Mouse (Mus musculus): ENCODE data around the gene Mfap5.
"Not testable (repeated sequence)": the region's sequence is repeated elsewhere in the genome, so short reads cannot be mapped to it uniquely, and the experiment has no call there.

Mfap5 gene

DNA sequence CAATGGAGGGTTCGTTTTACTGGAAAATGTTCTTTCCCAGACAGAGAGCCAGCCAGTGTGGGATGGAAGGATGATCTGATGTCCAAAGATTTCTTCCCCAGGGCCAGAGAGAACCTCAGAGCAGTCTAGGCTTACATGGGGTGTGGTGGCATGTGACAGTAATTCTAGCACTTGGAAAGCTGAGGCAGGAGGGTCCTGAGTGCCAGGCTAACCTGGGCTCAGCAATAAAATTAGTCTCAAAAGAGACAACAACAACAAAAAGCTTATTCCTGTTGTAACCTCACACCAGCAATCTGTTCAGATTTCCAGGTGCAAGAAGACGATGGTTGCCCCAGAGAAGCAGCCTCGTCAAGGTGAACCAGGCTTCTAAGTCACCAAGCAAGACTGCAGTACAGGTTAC, at the start of gene Mfap5:
Mfap5 (plus strand) TSS at position 301 of the 400 bp plus-strand sequence.
- DNase-seq: no peak

DNA sequence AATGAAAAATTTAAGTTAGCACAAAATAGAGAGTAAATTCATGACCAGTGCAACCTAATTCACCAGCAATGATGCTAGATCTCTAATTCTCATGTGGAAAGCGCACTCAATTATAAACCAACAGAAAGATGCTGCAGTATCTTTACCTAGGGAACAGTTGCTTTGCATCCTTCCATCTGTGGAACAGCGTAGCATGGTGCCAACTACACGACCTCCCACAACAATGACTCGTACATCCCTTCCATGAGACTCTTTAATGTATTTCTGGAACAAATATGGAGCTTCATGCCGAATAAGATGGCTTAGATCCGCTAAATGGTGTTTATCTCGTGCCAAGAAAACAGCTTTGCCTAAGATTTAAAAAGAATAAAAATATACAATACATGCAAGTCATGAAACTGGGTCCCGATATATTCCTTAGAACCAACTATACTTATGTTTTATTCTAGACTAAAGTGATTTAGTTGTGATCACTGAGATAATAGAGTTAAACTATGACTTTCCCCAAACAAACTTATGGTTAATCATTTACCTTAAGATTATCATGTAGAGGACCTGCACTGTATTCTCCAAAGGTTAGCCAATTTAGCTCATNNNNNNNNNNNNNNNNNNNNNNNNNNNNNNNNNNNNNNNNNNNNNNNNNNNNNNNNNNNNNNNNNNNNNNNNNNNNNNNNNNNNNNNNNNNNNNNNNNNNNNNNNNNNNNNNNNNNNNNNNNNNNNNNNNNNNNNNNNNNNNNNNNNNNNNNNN, 46.5 kb upstream of the Mfap5 start:
- DNase-seq: no peak

DNA sequence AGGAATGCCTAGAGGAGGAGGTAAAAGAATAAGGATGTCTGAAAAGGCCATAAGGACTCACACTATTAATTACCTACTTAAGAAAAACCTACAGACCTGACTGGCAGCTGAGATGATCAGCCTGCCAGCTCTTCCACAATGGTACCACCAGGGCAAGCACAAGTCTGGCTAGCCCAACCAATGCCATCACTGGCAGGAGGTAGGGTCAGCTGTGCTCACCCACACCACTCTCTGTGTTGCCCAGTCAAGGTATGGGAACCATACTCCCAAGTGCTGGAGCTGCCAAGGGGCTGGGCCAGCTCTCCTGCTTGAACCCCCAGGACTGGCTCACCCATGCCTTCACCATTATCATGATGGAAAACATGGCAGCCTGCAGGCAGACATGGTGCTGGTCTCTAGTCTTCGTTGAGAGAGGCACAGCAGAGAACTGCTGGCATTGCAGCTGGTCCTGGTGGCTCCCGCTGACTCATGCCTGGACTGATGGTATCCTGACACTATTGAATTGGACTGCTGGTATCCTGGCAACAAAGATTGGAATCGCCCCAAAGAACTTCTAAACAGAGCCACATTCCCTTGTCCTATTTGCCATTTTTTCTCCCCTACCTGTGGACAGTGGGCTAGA, 39.4 kb upstream of the Mfap5 start:
- DNase-seq: no peak

DNA sequence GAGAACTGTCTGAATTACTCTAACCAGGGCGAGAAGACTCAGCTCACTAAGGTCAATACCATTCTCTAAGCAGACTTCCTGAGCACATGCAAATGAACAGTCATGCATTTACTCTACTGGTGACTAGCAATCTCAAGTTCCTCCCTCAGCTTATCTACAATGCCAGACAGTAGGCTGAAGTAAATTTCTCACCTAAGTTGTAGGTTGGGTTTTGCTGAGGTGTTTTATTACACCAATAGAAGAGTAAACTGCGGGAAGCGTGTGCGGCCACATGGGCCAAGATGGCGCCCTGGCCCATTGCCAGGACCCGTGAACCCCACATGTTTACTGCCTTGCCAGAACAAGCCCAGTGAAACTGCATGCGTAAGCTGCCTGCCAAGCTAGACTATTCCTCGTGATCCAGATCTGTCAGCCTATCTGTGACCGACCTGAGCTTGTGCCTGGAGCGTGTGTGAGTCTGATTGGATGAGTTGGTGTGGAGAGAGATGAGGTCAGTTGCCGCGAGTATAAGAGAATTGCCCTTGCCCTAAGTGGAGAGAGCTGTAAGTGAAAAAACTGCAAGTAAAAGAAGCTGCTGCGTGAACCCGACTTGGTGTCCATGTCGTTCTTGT, 36.5 kb upstream of the Mfap5 start:
- DNase-seq: no peak

DNA sequence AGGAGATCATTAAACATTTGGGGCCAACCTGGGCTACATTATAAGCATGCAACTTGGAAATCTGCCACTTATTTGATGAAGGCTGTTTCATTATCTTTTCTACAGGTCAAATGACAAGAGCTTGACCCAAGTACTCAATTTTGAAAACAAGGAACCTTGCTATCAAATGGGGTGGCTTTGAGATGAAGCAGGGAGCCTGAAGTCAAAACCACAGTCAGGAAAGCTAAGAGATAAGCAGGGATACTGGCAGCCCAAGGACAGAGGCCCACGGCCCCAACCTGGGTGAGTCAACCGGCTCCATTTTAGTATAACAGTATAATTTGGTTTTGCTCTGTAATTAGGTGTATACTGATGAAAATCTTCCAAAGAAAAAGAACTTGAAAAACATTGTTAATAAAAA, 35.4 kb upstream of the Mfap5 start:
- DNase-seq: no peak

DNA sequence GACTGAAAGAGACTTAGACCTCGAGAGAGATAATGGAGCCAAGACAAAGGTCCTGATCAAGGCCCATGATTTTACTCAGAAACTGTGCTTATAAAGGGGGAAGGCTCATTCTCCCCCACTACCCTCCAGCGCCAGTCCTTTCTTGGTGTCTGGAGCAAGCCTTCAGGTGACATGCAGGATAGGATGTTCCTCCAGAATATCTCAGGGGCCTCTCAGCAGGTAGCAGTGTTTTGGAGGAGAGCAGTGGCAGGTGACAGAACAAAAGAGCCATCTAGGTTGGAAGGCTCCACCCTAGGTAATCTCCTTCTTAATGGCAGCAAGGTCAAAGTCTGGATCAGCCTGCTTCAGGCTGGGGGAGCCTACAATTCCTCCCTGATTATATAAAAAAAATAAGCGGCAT, 34.2 kb upstream of the Mfap5 start:
- DNase-seq: not testable (repeated sequence)

DNA sequence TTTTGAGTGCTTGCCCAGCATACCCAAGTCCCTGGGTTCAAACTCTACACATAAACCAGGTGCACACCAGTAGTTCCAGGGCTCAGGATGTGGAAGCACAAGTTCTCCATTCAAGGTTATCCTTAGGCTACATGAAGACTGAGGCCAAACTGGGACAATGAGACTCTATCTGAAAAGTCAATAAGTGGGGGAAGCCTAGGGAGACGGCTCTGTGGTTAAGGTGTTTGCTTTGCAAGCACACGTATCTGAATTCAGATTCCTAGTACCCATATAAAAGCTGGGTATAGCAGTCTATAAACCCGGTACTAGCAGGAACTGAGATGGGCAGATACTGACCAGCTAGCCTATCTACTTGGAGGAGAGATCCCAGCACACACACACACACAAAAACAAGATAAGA, 27.6 kb upstream of the Mfap5 start:
- no peak for DNase-seq

DNA sequence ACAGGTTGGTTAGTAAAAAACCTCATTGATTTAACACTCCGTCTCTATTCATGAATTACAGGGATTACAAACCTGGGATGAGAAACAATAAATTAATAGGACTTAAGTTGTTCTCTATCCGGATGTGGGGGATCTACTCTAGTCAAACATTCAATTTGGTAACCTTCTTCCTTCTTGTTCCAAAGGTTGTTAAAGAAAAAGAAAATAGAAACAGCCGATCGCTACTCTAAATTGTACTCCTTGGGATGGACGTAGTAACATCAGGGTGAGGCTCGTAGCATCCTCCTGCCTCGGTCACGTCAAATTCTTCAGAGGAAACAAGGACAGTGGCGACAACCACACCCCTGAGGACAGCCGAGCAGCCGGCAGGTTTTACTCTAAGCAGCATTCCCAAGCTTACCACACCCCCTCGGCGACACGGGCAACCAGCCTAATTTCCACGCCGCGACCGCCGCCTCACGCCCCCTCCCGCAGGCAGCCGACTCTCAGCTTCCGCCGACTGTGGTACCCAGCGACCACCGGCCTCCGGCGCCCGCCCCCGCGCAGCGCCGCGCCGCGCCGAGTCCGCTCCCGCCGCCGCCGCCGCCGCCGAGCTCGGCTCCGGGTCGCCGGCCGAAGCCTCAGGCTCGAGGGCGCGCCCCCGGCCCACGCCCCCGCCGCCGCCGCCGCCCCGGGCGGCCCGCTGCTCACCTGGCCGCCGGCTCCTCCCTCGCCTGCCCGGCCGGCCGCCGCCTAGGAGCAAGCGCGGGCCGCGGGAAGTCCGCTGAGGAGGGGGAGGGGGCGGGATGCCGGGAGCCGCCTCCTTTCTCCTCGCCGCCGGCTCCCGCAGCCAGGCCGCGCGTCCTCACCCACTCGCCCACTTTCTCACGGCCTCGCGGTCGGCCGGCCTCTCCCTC, 20.0 kb upstream of the Mfap5 start:
- DNase-seq: no peak

DNA sequence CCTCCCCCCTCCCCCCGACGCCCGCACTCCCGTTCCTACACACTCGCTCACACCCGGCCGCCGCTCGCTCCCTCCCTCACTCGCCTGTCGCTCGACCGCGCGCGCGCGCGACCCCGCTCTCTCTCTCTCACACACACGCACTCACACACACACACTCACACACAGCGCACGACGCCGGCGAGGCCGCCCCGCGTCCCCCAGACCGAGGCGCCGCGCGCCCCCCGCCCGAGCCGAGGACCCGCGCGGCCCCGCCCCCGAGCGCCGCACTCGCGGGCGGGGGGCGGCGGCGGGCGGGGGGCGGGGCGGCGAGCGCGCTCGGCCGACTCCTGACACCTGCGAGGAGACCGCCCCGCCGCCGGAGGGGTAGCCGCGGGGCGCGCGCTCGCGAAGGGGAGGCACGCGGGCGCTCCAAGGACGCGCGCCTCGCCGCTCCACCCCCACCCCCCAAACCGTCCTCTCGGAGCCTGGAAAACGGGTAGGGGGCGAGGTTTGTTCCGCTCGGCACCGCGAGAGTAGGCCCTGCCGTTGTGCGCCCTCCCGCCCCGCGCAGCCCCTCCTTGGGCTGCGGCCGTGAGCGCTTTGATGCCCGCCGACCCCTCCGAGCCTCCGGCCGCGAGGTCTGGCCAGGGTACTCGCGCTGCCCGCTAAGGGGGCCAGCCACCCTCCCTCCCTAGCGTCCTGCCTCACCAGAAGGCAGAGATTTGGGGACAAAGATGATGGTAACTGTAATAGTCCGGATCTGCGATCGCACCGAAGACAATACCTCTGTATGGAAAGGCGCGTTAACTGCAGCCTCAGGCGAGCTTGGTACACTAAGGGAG, 19.1 kb upstream of the Mfap5 start:
- no peak for DNase-seq

DNA sequence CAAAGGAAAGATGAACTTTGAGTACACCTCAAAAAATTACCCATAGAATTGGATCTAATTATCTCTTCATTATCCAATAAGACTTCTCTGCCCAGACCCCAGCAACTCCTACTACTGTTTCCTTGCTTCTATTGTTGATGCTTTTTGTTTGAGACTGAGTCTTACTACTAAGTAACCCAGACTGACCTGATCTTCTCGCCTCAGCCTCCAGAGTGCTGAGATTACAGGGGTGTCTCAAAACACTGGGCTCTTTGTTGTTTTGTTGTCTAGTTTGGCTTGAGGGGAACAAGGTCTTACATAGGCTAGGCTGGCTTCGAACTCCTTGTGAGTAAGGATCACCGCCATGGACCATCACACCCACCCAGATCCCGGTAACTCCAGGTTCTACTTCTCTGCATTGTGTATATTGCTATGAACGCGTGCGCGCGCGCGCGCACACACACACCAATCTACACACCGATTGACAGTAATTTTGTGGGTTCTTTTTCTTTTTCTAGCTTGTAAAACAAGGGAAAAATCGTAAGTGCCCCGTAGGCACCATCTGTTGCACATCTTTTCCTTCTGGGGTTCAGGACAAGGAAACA, 14.6 kb upstream of the Mfap5 start:
- DNase-seq: no peak

DNA sequence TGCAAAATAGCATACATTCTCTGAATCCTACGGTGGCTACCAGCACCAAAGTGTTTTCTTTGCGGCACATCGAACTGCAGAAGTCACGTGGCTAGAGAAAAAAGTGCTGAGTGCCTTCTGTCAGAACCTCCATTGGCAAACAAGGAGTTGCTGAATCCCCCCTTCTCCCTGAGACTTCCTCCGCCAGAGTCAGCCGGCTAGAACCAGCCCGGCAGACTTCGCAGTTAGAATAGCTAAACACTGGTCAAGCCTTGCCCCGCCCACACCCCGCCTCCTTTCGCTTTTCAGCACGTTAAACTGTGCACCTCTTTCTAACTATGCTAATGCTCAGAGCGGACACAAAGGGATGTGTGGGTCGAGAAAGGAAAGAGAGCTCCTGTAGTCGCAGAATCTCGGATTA, 14.1 kb upstream of the Mfap5 start:
- DNase-seq: peak; percentile 81

DNA sequence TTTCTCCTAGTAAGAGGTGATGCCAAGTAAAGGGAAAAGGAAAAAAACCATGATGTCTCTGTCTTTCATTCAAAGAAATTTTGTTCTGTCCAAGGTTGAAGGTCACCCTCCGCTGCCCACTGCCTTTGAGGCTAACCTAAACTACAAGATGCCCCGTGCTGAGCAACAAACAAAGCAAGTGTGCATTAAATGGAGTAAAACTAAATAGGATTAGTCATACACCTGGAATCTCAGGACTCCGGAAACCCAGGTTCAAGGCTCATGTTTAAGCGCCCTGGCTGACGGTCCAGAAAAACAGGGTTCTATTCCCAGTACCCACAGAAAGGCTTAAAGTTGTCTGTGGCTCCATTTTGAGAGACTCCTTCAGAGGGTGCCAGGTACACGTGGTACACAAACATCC, 13.2 kb upstream of the Mfap5 start:
- DNase-seq: no peak

DNA sequence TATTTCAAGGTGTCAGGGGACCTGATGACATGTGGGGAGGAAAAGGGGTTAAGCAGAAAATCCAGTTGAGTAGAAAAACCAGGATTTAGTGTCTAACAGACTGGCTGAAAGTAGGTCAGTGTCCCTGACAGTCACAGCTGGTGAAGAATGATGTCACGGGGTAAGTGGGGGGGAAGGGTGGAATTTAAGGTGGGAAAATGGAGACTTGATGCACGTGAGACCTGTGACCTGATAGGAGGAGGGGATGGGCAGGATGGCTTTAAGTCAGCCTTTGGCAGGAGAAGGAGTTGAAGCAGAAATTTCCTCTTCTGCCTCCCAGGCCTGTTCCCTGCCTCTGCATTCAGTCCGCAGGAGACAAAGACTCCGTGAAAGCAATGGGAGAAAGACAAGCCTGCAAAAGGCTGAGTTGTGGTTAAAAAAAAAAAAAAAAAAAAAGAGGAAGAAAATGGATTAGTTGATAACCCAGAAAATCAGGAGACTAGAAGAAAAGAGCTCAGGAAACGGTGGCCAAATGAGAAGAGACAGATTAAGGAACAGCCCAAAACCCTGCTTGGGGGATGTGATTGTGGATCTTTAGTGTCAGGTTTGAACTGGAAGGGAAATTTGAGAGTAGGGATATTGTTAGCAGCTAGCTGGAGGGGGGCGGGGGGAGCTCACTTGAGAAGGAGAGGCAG, 11.7 kb upstream of the Mfap5 start:
- DNase-seq: no peak

DNA sequence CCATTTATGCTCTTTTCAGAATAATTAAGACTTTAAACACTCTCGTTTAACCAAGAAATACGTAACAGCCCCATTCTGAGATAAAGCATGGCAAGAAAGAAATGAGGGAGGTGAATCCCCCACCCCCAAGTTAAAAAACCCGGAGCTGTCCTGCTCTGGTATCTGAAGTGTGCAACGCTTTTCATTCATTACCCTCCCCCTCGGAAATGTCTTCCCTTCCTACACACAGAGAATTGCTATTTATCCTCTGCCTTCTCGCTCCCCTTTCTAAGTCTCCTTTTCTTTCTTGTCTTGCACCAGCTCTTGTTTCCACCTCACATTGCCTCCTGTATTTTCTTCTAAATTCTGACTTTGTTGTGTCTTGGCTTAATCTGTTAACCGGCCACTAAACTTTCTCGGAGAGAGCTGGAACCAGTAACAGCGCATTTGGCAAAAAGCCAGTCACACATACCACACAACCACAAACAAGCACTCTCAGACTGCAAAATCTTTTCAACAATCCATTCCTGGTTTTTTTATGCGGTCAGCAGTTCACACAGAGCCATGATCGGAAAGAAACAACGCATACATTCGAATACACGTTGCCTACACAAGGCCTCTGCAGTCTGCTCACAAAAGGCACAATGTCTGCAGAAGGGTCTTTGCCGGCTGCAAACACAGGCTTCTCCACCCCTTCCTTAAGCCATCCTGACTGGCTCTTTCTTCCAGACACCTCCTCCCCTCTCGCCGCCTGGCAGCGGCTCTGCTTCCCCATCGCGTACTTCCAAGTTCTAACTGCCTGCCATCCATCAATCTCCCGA, 10.4 kb upstream of the Mfap5 start:
- DNase-seq: peak; percentile 19

DNA sequence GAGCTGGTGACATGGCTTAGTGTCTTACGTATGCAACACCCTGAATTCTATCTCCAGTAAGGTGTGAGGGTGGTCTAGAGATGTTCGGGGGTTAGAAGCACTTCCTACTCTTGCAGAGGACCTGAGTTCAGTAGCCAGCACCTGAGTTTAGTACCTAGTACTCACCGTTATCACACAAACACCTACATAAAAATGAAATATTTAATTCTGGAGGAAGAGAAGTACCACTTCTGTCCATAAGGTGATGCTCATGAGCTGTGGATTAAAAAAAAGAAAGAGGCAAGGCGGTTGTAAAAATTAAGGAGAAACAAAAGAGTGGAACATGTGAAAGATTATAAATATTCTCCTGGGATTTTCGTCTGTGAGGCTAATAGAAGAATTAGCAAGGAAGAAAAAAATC, 9.1 kb upstream of the Mfap5 start:
- no peak for DNase-seq

DNA sequence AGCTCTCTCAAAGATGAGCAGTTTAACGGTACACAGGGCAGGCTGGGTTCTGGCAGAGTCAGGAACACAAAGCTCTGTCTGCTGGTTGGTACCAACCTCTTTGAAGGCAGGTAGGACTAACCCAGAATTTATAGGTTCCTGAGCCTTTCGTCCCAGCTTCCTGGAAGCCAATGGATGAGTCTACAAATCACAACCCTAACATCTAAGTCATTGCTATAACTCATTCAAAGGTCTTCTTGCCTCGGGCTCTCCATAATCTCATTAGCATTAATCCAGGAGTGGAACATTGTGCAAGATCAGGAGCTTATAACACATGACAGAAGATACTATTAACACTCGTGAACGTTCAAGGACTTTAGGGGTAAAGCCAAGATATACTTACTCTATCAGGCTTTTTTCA, 7.0 kb upstream of the Mfap5 start, which contains the start of gene Rimklb:
Rimklb (minus strand) TSS at position 101 of the 400 bp plus-strand sequence.
- DNase-seq: no peak

DNA sequence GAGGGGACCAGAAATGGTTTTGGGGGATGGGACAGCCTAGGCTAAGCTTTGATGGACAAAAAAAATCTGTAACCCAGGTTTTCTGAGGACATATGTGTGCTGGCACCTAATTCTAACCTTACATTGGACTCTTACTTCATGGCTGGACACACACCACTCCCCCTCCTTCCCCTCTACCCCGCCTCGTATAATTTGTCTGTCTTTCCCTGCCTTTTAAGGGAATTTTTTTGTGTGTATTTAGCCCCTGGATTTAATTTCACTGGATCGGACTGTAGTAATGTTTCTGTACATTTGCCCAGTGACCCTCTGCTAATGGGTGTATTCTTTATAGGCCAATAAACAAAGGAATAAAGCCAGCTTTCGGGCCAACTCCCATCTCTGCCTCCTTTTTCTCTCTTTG, 604 bp upstream of the Mfap5 start:
- DNase-seq: no peak

DNA sequence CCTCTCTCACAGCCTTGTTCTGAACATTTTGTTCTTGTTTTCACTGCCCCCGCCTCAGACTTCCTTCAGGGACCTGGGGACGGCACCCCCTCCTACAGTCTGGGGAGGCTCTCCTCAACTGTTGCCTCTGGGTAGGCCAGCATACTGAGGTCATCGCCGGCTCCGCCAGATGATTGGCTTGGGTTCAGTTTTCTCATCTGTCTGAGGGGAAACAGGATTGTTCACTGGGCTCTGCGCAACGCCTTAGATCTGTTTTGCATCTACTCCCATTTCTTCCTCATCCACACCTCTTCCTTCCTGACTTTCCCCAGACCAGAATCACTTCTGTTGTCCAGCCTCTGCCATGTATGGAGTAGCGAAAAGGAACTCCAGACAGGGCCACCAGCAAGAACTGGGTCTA, 2.8 kb downstream of the Mfap5 start:
- no peak for DNase-seq

DNA sequence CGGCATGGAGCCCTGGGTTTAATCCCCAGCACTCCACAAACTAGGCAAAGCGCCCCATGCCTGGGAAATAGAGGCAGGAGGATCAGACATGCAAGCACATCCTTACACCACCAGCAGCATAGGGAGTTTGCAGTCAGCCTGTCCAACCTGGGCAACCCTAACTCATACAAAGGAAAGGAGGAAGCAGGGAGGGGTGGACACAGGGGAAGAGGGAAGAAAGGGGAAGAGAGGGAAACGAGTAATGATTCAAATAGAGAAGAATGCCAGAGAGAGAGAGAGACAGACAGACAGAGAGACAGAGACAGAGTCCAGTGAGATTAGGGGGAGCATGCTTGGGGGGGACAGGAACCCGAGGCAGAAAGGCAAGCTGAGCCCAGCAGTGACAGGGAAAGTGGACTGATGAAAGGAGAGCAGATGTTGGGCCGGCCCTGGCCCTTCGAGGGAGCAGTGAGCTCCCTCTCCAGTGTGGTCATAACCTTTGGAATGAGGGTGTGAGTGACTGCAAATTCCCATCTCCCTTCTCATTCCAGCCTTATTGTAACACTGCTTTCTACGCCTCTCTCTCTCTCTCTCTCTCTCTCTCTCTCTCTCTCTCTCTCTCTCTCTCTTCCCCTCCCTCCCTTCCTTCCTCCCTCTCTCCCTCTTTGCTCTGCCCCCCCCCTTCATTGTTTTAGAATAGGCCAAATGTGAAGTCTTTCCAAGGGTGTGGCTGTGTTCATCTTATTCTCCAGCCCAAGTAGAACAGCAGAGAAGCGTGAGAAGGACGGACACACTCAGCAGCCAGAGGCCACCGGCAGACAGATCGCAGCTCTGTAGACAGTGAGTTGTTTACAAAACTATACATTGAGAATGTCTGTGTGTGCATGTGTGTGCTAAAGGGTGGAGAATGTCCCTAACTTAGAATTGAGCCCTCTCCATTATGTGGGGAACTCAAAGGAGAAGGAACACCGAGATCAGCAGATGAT, 7.6 kb downstream of the Mfap5 start:
- no peak for DNase-seq

Measured in kidney, adult 11 months (tissue).